Mouse (Mus musculus) midbrain, postnatal 0 days (tissue): Measurements from ENCODE around the gene E030018B13Rik. TPM values are rescaled to one million over a fixed set of nuclear protein-coding genes. Genes with fewer than 3 reads are reported as not detected.

Experiments
- ATAC-seq: fragments of 200-750 bp; cut with Nextera tagmentation; 2 replicates; pipeline ENCODE4 v1.8.0; 2017; ENCODE audit warnings: moderate number of reproducible peaks, mild to moderate bottlenecking, moderate TSS enrichment, moderate library complexity; ENCODE audit not compliant: low FRiP score
- DNase-seq: peaks from one replicate; pipeline ENCODE4 v3.0.0-alpha.2; 2015; ENCODE audit warnings: low spot score
- H3K27ac ChIP-seq: fragments of 300-500 bp; sonication (generic); 2 replicates; pipeline ENCODE4 v1.5.1; 2014; ENCODE audit warnings: low read depth, mild to moderate bottlenecking, low read length, mixed read lengths
- H3K27me3 ChIP-seq: fragments of 300-500 bp; sonication (generic); 2 replicates; pipeline ENCODE4 v1.6.1; 2014; ENCODE audit warnings: low read length, control low read depth, mixed read lengths; ENCODE audit not compliant: insufficient read depth
- H3K36me3 ChIP-seq: fragments of 300-500 bp; sonication (generic); 2 replicates; pipeline ENCODE4 v1.6.1; 2014; ENCODE audit warnings: low read length, control low read depth, mixed read lengths; ENCODE audit not compliant: insufficient read depth
- H3K4me1 ChIP-seq: fragments of 300-500 bp; sonication (generic); 2 replicates; pipeline ENCODE4 v1.6.1; 2014; ENCODE audit warnings: mild to moderate bottlenecking, control low read depth, antibody characterized with exemption, low read length, mixed read lengths; ENCODE audit not compliant: insufficient read depth
- H3K4me2 ChIP-seq: fragments of 300-500 bp; sonication (generic); 2 replicates; pipeline ENCODE4 v1.6.1; 2014; ENCODE audit warnings: low read depth, mild to moderate bottlenecking, low read length, mixed read lengths; ENCODE audit not compliant: poor library complexity, severe bottlenecking
- H3K4me3 ChIP-seq: fragments of 300-500 bp; sonication (generic); 2 replicates; pipeline ENCODE4 v1.5.1; 2014; ENCODE audit warnings: low read depth, mild to moderate bottlenecking, low read length, moderate library complexity
- H3K9ac ChIP-seq: fragments of 300-500 bp; sonication (generic); replicated peaks from 2 replicates; pipeline ENCODE4 v1.6.1; 2014; ENCODE audit warnings: mild to moderate bottlenecking, low read length, moderate library complexity, mixed read lengths; ENCODE audit not compliant: poor library complexity, severe bottlenecking
- H3K9me3 ChIP-seq: fragments of 300-500 bp; sonication (generic); 2 replicates; pipeline ENCODE4 v1.6.1; 2016; ENCODE audit warnings: low read length, control low read depth
- CTCF ChIP-seq: IDR thresholded peaks from 2 replicates; pipeline ENCODE4 v1.5.1; 2016; ENCODE audit warnings: antibody characterized with exemption, mild to moderate bottlenecking
- WGBS: fragments of 180-500 bp; shearing (Covaris S2); extraction: QIAGEN DNeasy Blood & Tissue Kit; methylation state at CpG from one replicate; pipeline ENCODE4 v1.1.7; 2014; 5-methylcytosine and 5-hydroxymethylcytosine counted together
- polyA plus RNA-seq: library from polyadenylated mRNA; unstranded; fragments of >200 nt; fragmentation: Nextera tagmentation; extraction: Ambion mirVana; gene quantifications from 2 replicates; pipeline ENCODE4 v1.2.1, GENCODE M21; 2015
- total RNA-seq: library from RNA; depleted of rRNA; stranded (reverse); fragments of >200 nt; gene quantifications from 2 replicates; pipeline ENCODE4 v1.2.3, GENCODE M21; 2014

Gene E030018B13Rik
- total and polyA plus RNA-seq, 2 experiments from 2014 or later, result not detected

DNA sequence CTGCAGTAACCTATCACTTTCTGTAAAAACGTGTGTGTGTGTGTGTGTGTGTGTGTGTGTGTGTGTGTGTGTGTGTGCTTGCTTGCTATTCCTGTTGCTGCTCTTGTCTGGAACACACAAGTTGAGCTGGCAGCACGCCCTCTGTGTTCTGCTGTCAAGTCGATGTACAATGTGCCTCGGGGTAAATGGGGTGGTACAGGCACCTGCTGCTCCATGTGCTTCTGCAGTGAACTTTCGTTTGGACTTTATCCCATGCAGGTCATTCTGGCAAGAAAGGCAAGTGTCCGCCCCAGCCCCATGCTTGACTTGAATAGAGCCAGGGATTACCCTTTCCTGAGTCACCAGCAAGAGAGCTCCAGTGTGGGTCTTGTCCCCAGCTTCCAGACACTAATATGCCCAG is 1.0 kb downstream of the E030018B13Rik start:
- 46% methylated on average over 6 of the region's 6 CpGs for WGBS
- H3K4me2 ChIP-seq, result no peak overlapping the region
- peak; percentile 75 for DNase-seq

DNA sequence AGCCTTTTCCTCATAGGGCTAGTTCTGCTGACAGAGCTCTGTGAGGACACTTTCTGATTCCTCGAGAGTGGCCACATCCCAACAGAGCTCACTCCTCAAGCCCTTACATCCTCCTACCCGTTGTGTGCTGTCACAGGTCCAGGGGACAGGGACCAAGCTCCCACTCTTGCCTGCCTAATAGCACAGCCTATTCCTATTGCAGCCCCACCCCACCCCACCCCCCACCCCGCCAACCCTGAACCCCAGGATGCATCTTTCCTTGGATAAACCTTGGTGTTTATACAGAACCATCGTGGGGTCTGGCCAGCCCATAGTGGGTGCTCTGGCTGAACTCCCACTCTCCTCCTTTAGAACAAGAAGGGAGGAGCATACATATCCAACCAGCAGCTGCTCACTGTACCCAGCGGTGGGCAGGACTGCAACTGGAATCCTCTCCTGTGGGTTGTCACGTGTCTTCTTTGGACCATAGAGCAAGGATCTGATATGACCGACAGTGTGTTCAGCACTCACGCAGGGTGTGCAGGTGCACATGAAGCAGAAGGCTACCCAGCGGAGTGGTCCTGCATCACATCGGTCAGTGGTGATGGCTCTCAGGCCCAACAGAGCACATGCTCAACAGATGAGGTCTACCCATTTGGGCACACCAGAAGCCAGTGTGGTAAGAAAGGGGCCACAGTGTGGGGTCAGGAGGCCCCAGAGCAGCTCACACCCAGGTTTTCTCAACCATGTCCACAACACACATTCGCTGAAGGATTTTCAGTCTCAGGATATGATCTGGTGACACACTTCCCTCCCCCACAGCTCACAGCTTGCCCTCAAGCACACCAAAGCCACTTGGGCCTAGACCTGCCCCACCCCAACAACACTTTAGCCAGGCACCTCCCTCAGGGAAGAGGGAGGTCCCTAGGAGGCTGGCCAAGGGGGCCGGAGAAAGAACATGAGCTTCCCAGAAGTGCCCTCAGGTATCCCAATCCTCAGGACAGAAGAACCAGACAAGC is 2.4 kb downstream of the E030018B13Rik start:
- 83% methylated on average over 12 of the region's 12 CpGs for WGBS
- no peak overlapping the region for H3K9ac ChIP-seq
- H3K4me3 ChIP-seq, result no peak overlapping the region
- H3K4me2 ChIP-seq, result no peak overlapping the region
- TF ChIP-seq CTCF, result no peak
- no peaks in the 10 kb centered on the region for H3K36me3 ChIP-seq
- no peak for DNase-seq
- ATAC-seq, result no peak
- H3K9me3 ChIP-seq, result no peaks in the 10 kb centered on the region
- peaks cover 11% of the 10 kb centered on the region; the same call in 1 of the 2 replicates for H3K4me1 ChIP-seq
- no peaks in the 10 kb centered on the region for H3K27me3 ChIP-seq
- H3K27ac ChIP-seq, result no peak overlapping the region

More for the DNA sequence above, 1.0 kb downstream of the E030018B13Rik start:
- Histone ChIP-seq H3K9ac (no peak overlapping the region), H3K27ac (no peak overlapping the region), H3K4me1 (peaks cover 13% of the 10 kb centered on the region), H3K9me3 (no peaks in the 10 kb centered on the region), H3K36me3 (no peaks in the 10 kb centered on the region), H3K27me3 (no peaks in the 10 kb centered on the region), H3K4me3 (no peak overlapping the region)
- TF ChIP-seq CTCF, result no peak
- no peak for ATAC-seq

DNA sequence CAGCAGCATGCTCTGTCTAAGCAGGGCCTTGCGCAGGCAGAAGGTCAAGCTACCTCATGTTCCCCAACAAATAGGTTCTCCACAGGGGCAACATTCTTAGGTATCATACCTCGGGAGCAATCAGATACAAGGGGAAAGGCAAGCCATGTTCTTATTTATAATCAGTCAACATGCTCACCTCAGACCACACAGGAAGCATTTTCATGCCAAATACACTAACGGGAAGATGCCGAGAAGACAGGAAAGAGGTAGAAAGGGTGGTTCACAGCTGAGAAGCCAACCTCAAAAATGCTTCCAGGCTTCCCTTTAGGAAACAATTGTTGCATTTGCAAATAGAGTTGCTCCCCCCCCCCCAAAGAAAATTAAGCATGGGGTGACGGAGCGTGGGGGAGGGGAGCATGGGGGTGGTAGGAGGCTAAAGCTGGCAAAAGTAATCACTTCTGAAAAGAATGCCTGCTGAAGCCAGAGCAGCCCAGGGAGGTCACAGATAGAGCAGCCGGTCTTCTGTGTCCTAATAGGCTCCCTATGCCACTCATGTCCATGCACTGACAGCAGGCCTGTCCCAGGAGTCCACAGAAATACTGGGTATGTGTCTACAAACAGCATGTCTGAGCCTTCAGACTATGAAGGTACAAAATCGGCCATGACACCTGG is 5.4 kb downstream of the E030018B13Rik start:
- ATAC-seq, result no peak
- WGBS, result 73% methylated on average over 8 of the region's 8 CpGs
- no peak overlapping the region for H3K27ac ChIP-seq
- H3K4me1 ChIP-seq, result peaks cover 11% of the 10 kb centered on the region; the same call in 1 of the 2 replicates
- no peak for DNase-seq
- H3K27me3 ChIP-seq, result no peaks in the 10 kb centered on the region
- H3K4me3 ChIP-seq, result no peak overlapping the region
- no peak overlapping the region for H3K9ac ChIP-seq
- H3K36me3 ChIP-seq, result no peaks in the 10 kb centered on the region
- no peak for TF ChIP-seq CTCF
- no peaks in the 10 kb centered on the region for H3K9me3 ChIP-seq
- no peak overlapping the region for H3K4me2 ChIP-seq

GRCm38 (mm10) chr7:63922571-63922970 is 5.9 kb downstream of the E030018B13Rik start:
- no peak for DNase-seq
- no peaks in the 10 kb centered on the region for H3K27me3 ChIP-seq
- H3K9ac ChIP-seq, result no peak overlapping the region
- H3K4me2 ChIP-seq, result no peak overlapping the region
- H3K36me3 ChIP-seq, result no peaks in the 10 kb centered on the region
- whole genome bisulfite sequencing, result 58% methylated on average over 2 of the region's 2 CpGs
- H3K4me1 ChIP-seq, result peaks cover 11% of the 10 kb centered on the region; the same call in 1 of the 2 replicates
- H3K9me3 ChIP-seq, result no peaks in the 10 kb centered on the region
- TF ChIP-seq CTCF, result no peak
- no peak overlapping the region for H3K27ac ChIP-seq
- H3K4me3 ChIP-seq, result no peak overlapping the region
- ATAC-seq, result no peak

DNA sequence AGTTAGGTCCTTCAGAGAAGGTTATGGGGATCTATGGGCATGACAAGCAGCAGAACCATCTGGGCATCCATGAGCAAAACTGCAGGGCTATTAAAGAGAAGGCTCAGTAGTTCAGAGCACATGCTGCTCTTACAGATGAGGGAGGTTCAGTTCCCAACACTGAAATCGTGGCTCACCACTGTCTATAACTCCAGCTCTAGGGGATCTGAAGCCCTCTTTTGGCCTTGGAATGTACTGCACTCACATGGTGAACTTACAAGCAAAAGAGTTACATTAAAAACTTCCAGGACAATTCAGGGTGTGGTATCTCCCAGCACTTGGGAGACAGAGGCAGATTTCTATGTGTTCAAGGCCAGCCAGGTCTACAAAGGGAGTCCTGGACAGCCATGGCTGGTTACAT is 6.3 kb downstream of the E030018B13Rik start:
- ATAC-seq (no peak), DNase-seq (no peak)
- Histone ChIP-seq H3K4me2 (no peak overlapping the region), H3K9me3 (no peaks in the 10 kb centered on the region), H3K36me3 (no peaks in the 10 kb centered on the region), H3K27me3 (no peaks in the 10 kb centered on the region), H3K27ac (no peak overlapping the region), H3K9ac (no peak overlapping the region), H3K4me1 (peaks cover 7% of the 10 kb centered on the region; the same call in 1 of the 2 replicates), H3K4me3 (no peak overlapping the region)
- 88% methylated on average over 1 of the region's 1 CpGs for WGBS
- TF ChIP-seq CTCF, result no peak

DNA sequence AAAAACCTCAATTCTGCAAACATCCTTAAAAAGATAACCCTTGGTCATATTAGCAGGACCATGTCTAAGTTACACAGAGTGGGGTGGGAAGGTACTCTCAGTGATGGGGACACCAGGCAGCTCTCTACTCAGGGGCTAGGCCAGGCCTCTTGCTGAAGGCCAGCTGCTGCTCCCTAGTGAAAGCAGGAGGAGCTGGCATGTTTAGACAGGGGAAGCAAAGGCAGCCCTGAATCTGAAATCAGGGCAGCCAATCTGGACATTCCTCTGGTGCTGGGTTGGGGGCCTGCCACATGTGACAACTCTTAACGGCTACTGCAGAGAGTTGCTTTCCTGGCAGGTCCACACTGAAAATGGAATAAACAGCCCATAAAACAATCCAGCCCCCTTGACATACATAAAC is 7.5 kb downstream of the E030018B13Rik start:
- no peak overlapping the region for H3K27ac ChIP-seq
- no peak; the same call in 1 of the 2 replicates for TF ChIP-seq CTCF
- no peak for DNase-seq
- H3K36me3 ChIP-seq, result no peaks in the 10 kb centered on the region
- H3K4me2 ChIP-seq, result no peak overlapping the region
- no peak for ATAC-seq
- no peaks in the 10 kb centered on the region; the same call in 1 of the 2 replicates for H3K4me1 ChIP-seq
- no peak overlapping the region for H3K4me3 ChIP-seq
- 56% methylated on average over 1 of the region's 1 CpGs for WGBS
- no peaks in the 10 kb centered on the region for H3K9me3 ChIP-seq
- no peaks in the 10 kb centered on the region for H3K27me3 ChIP-seq
- no peak overlapping the region for H3K9ac ChIP-seq
